Mouse (Mus musculus): Measurements from ENCODE around the gene Tnfrsf17.

DNA sequence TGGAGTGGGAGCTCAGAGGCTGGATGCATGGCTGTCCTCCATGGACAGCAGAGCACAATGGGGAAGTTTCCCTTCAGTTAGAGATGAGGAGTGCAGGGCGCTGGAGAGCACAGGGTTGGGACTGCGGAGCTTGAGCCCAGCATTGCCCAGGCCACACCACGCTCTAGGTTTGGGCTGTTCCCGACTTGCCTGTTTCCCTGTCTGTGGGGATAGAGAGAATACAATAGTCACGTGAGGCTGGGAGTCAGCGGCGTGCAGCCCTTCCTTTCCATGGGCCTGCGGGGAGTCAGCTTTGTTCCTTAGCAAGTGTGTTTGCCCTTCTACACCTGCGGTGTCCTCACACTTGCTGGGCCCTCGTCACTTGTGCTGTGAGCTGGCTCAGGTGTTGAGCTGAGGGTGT, 46.3 kb downstream of the Tnfrsf17 start:
- TF ChIP-seq CTCF (IDR thresholded peaks at IDR 0.05; ENCODE audit: extremely low read depth, insufficient read depth, low read length) (no peak), POLR2A (IDR thresholded peaks at IDR 0.05; ENCODE audit: extremely low read depth, insufficient read depth, low read length) (no peak)
